Mouse (Mus musculus) ES-Bruce4 (cell line): ENCODE measurements around the gene Rnf152.

Experiments
- CTCF ChIP-seq: IDR thresholded peaks from one replicate; pipeline ENCODE4 v1.8.1; 2011; ENCODE audit warnings: low read depth, low read length
- POLR2A ChIP-seq: IDR thresholded peaks from one replicate; pipeline ENCODE4 v1.8.1; 2011; ENCODE audit warnings: low read length; ENCODE audit not compliant: insufficient read depth

GRCm38 (mm10) chr1:105246651-105247050, 109.9 kb downstream of the Rnf152 start:
- TF ChIP-seq POLR2A, result no peak
- TF ChIP-seq CTCF, result no peak
